Mouse (Mus musculus): Measurements from ENCODE around the gene Dennd6b. TPM values are rescaled to one million over a fixed set of nuclear protein-coding genes. Genes with fewer than 3 reads are reported as not detected.

The Dennd6b gene
- total and polyA plus RNA-seq, 3 experiments, result 4.1 to 9.1 (median 9.0) TPM

DNA sequence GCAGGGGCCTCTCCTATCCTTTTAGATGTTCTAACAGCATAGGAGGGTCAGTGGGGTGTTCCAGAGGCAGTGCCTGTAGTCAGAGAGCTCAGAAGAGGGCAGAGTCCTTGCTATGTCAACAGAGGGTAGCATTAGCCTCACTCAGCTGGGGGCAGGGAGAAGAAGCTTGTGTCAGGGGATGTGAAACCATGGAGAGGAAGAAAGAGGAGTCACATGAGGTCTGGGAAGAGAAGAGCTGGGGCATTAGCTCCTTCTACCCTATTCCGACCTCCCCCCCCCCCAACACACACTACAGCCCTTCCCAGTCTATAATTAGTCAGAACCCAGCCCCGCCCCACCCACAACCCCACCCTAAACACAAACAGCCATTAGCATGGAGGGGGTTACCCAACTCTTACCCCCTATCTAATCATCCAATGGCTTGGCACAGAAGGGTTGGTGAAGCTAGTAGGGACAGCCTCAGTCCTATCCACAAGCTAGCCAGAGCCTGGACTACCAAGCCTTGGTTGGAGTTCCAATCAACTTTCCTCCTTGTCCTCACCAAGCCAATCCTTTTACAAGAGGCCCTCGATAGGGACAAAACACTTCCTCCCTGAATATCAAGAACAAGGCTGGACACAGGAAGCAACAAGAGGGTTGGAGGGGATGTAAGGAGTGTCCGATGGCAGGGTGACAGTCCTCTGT is 18.6 kb downstream of the Dennd6b start:
- H3K9ac ChIP-seq (ENCODE audit: insufficient read depth, low read depth), result peak overlapping the region; percentile 11; the same call in 1 of the 2 replicates
- H3K36me3 ChIP-seq (replicated peaks in 1 of 2; ENCODE audit: control insufficient read depth in 1 of 2, insufficient read depth in 1 of 2, low read length in 1 of 2), result peaks cover 0 to 14% of the 10 kb centered on the region in 2 experiments
- H3K27ac ChIP-seq (ENCODE audit: insufficient read depth, low read depth), result peak overlapping the region; percentile 38; the same call in 1 of the 2 replicates
- peak; percentile 52 for DNase-seq (ENCODE audit: extremely low read depth)
- dilution Hi-C loops (cut with MboI; ENCODE audit: extremely low pct_ligation_motif_present, extremely low pct_unique_long_range_greater_than_20kb, low sequenced_read_pairs), result no loop called here
- in situ Hi-C loops (cut with MboI; ENCODE audit: low pct_ligation_motif_present, low pct_unique_long_range_greater_than_20kb, low sequenced_read_pairs), result no loop called here
- peak overlapping the region; percentile 92 for H3K4me2 ChIP-seq (ENCODE audit: insufficient read depth, low read depth, poor library complexity, severe bottlenecking)
- 0 out of 2 replicates have a peak, but pooled peaks cover 3% of the 10 kb centered on the region for H3K79me2 ChIP-seq (replicated peaks; ENCODE audit: control insufficient read depth, extremely low read depth, insufficient read depth, poor library complexity, severe bottlenecking)
- peak overlapping the region in 1 of 3 experiments; percentile 77 for H3K4me3 ChIP-seq (replicated peaks in 1 of 3; ENCODE audit: low read depth in 2 of 3, low read length in 2 of 3, poor library complexity in 1 of 3)
- H3K9me3 ChIP-seq (replicated peaks; ENCODE audit: low read length), result peaks cover 8% of the 10 kb centered on the region
- peaks cover 1% of the 10 kb centered on the region for H3K27me3 ChIP-seq (replicated peaks)
- TF ChIP-seq RAD21 (IDR thresholded peaks at IDR 0.05; ENCODE audit: low read depth, low read length) (no peak), JUN (IDR thresholded peaks at IDR 0.05; ENCODE audit: insufficient read depth, low read depth, low read length) (no peak), MEF2A (IDR thresholded peaks at IDR 0.05; ENCODE audit: borderline replicate concordance, low read depth, low read length) (0 out of 2 replicates have a peak, but pooled peaks have one; percentile 18), UBTF (IDR thresholded peaks at IDR 0.05; ENCODE audit: low read depth, low read length) (0 out of 2 replicates have a peak, but pooled peaks have one; percentile 2), IRF4 (IDR thresholded peaks at IDR 0.05; ENCODE audit: low read depth, low read length) (peak; percentile 65), MXI1 (IDR thresholded peaks at IDR 0.05; ENCODE audit: low read depth, low read length) (0 out of 2 replicates have a peak, but pooled peaks have one; percentile 30), PAX5 (IDR thresholded peaks at IDR 0.05; ENCODE audit: low read length) (no peak), ZNF384 (IDR thresholded peaks at IDR 0.05; ENCODE audit: low read depth, low read length) (no peak), CHD1 (IDR thresholded peaks at IDR 0.05; ENCODE audit: low read depth, low read length) (no peak), BHLHE40 (IDR thresholded peaks at IDR 0.05; ENCODE audit: low read depth, low read length) (peak; percentile 59), MAZ (IDR thresholded peaks at IDR 0.05; ENCODE audit: low read depth, low read length) (peak; percentile 34; the same call in 1 of the 2 replicates)
- peaks cover 22 to 59% of the 10 kb centered on the region in 2 experiments for H3K4me1 ChIP-seq (ENCODE audit: control insufficient read depth in 1 of 2, insufficient read depth in 2 of 2)

GRCm38 (mm10) chr15:89177121-89177520 is 19.2 kb downstream of the Dennd6b start:
- 0 out of 2 replicates have a peak, but pooled peaks cover 3% of the 10 kb centered on the region for H3K79me2 ChIP-seq (replicated peaks; ENCODE audit: control insufficient read depth, extremely low read depth, insufficient read depth, poor library complexity, severe bottlenecking)
- H3K27ac ChIP-seq (ENCODE audit: insufficient read depth, low read depth), result peak overlapping the region; percentile 36; the same call in 1 of the 2 replicates
- peaks cover 1% of the 10 kb centered on the region for H3K27me3 ChIP-seq (replicated peaks)

More at GRCm38 (mm10) chr15:89177121-89177520, 19.2 kb downstream of the Dennd6b start:
- peak overlapping the region; percentile 92 for H3K4me2 ChIP-seq (ENCODE audit: insufficient read depth, low read depth, poor library complexity, severe bottlenecking)
- TF ChIP-seq USF1 (IDR thresholded peaks at IDR 0.05; ENCODE audit: low read depth, low read length), result no peak
- no peak for TF ChIP-seq POLR2AphosphoS2 (IDR thresholded peaks at IDR 0.05; ENCODE audit: low read depth, low read length)
- TF ChIP-seq MYC (IDR thresholded peaks at IDR 0.05; ENCODE audit: low read depth, low read length), result peak; percentile 48; the same call in 1 of the 2 replicates
- peak; percentile 63 for TF ChIP-seq SIN3A (IDR thresholded peaks at IDR 0.05; ENCODE audit: low read length)
- peak; percentile 39; the same call in 1 of the 2 replicates for TF ChIP-seq EP300 (IDR thresholded peaks at IDR 0.05; ENCODE audit: low read length)
- no peak for TF ChIP-seq MAZ (IDR thresholded peaks at IDR 0.05; ENCODE audit: low read depth, low read length)
- TF ChIP-seq ZNF384 (IDR thresholded peaks at IDR 0.05; ENCODE audit: low read depth, low read length), result no peak
- 0 out of 2 replicates have a peak, but pooled peaks have one; percentile 30 for TF ChIP-seq MXI1 (IDR thresholded peaks at IDR 0.05; ENCODE audit: low read depth, low read length)
- peak; percentile 59 for TF ChIP-seq MAX (IDR thresholded peaks at IDR 0.05; ENCODE audit: low read length)
- TF ChIP-seq CHD1 (IDR thresholded peaks at IDR 0.05; ENCODE audit: low read depth, low read length), result no peak
- 0 out of 2 replicates have a peak, but pooled peaks have one; percentile 26 for TF ChIP-seq HCFC1 (IDR thresholded peaks at IDR 0.05; ENCODE audit: low read depth, low read length)
- TF ChIP-seq KAT2A (IDR thresholded peaks at IDR 0.05; ENCODE audit: insufficient replicate concordance, low read length), result 0 out of 2 replicates have a peak, but pooled peaks have one; percentile 29
- TF ChIP-seq CHD2 (IDR thresholded peaks at IDR 0.05; ENCODE audit: low read length), result peak; percentile 79
- 0 out of 2 replicates have a peak, but pooled peaks have one; percentile 15 for TF ChIP-seq UBTF (IDR thresholded peaks at IDR 0.05; ENCODE audit: low read depth, low read length)
- peak; percentile 46; the same call in 1 of the 2 replicates for TF ChIP-seq BHLHE40 (IDR thresholded peaks at IDR 0.05; ENCODE audit: low read depth, low read length)
- 0 out of 2 replicates have a peak, but pooled peaks have one; percentile 50 for TF ChIP-seq MEF2A (IDR thresholded peaks at IDR 0.05; ENCODE audit: borderline replicate concordance, low read depth, low read length)
- peak; percentile 50; the same call in 1 of the 2 replicates for TF ChIP-seq ELF1 (IDR thresholded peaks at IDR 0.05; ENCODE audit: low read depth, low read length)
- DNase-seq (ENCODE audit: extremely low read depth), result peak; percentile 68
- H3K4me1 ChIP-seq (ENCODE audit: control insufficient read depth in 1 of 2, insufficient read depth in 2 of 2), result peaks cover 26 to 65% of the 10 kb centered on the region in 2 experiments
- in situ Hi-C loops (cut with MboI; ENCODE audit: low pct_ligation_motif_present, low pct_unique_long_range_greater_than_20kb, low sequenced_read_pairs), result no loop called here
- dilution Hi-C loops (cut with MboI; ENCODE audit: extremely low pct_ligation_motif_present, extremely low pct_unique_long_range_greater_than_20kb, low sequenced_read_pairs), result no loop called here
- H3K9ac ChIP-seq (ENCODE audit: insufficient read depth, low read depth), result peak overlapping the region; percentile 11; the same call in 1 of the 2 replicates
- H3K4me3 ChIP-seq (replicated peaks in 1 of 3; ENCODE audit: low read depth in 2 of 3, low read length in 2 of 3, poor library complexity in 1 of 3), result no peak overlapping the region
- peaks cover 8% of the 10 kb centered on the region for H3K9me3 ChIP-seq (replicated peaks; ENCODE audit: low read length)
- H3K36me3 ChIP-seq (replicated peaks in 1 of 2; ENCODE audit: control insufficient read depth in 1 of 2, insufficient read depth in 1 of 2, low read length in 1 of 2), result peaks cover 0 to 10% of the 10 kb centered on the region in 2 experiments

Data from CH12.LX (cell line).